Mouse (Mus musculus): ENCODE results near the gene Pan3. TPM values are rescaled to one million over a fixed set of nuclear protein-coding genes. Genes with fewer than 3 reads are reported as not detected.

The Pan3 gene
- polyA plus RNA-seq, 1 experiment from 2014 or later: 98.3 TPM

DNA sequence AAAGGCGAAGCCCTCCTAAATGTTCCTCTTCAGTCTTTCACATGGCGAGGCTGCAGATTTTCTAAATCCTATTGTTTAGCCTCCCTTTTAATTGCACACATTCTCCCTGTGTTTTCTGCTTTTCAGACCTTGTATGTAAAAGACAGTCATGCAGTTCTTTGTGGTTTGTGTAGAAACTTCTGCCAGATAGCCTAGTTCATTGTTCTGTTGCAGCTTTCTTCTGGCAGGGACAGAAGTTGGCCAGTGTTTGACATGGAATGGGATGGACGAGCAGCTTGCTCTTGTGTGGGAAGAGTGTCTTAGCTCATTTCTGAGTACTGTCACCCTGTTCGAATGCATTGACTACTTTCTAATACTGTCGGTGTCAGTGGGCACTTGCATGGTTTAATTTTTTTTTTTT lies 6.5 kb downstream of the Pan3 start:
- Histone ChIP-seq H3K27ac (ENCODE audit: low read length) (no peak overlapping the region), H3K4me1 (ENCODE audit: control insufficient read depth, insufficient read depth, low read length) (peaks cover 39% of the 10 kb centered on the region), H3K36me3 (ENCODE audit: control insufficient read depth, insufficient read depth, low read length) (no peaks in the 10 kb centered on the region), H3K4me3 (ENCODE audit: low read depth, low read length) (no peak overlapping the region), H3K4me2 (replicated peaks; ENCODE audit: low read depth, low read length) (no peak overlapping the region), H3K9ac (replicated peaks; ENCODE audit: low read depth, low read length) (no peak overlapping the region), H3K27me3 (ENCODE audit: control insufficient read depth, insufficient read depth, low read length) (no peaks in the 10 kb centered on the region), H3K9me3 (ENCODE audit: control insufficient read depth, low read depth, low read length) (no peaks in the 10 kb centered on the region)
- WGBS: 76% methylated on average over 5 of the region's 5 CpGs
- no peak for ATAC-seq (ENCODE audit: insufficient number of reproducible peaks, insufficient read depth, low FRiP score, low read depth)

DNA sequence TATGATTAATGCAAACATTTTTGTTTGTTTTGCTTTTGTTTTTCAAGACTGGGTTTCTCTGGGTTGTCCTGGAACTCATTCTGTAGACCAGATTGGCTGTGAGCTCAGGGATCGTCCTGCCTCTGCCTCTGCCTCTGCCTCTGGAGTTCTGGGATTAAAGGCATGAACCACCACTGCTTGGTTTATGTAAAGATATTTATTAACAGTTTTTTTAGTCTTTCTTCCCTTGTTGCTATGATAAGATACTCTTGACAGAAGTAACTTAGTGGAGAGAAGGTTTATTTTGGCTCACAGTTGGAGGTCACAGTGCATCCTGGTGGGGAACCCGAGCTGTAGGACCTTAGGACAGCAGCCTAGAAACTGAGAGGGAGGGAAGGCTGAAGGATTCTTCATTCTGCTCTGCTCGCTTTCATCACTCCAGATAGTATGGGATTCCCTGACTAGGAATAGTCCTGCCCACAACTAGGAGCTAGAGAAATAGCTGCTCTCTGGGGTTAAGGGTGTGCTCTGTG lies 11.1 kb downstream of the Pan3 start:
- Histone ChIP-seq H3K27me3 (ENCODE audit: control insufficient read depth, insufficient read depth, low read length) (no peaks in the 10 kb centered on the region), H3K4me2 (replicated peaks; ENCODE audit: low read depth, low read length) (no peak overlapping the region), H3K9me3 (ENCODE audit: control insufficient read depth, low read depth, low read length) (no peaks in the 10 kb centered on the region), H3K27ac (ENCODE audit: low read length) (no peak overlapping the region), H3K36me3 (ENCODE audit: control insufficient read depth, insufficient read depth, low read length) (no peaks in the 10 kb centered on the region), H3K4me3 (ENCODE audit: low read depth, low read length) (no peak overlapping the region), H3K9ac (replicated peaks; ENCODE audit: low read depth, low read length) (no peak overlapping the region), H3K4me1 (ENCODE audit: control insufficient read depth, insufficient read depth, low read length) (peaks cover 17% of the 10 kb centered on the region; the same call in 1 of the 2 replicates)
- no peak for ATAC-seq (ENCODE audit: insufficient number of reproducible peaks, insufficient read depth, low FRiP score, low read depth)
- 76% methylated on average over 3 of the region's 3 CpGs for WGBS

DNA sequence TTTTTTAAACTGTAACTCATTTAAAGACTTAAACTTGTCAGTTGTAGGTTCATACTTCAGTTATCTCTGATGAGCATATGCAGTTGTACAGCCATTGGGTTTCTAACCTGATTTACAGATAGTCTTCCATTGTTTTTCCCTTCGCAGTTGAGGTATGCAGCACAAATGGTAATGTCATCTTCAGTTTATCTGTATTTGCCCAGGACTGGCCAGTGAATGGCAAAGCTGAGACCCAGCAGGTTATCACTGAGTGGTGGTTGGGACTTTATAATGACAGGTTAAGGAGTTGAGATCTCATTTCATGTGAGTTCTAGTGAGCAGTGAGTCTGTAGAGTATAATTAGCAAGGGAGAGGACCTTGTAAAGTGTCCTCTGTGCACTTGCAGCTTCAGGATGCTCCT lies 12.0 kb downstream of the Pan3 start:
- Histone ChIP-seq H3K4me3 (ENCODE audit: low read depth, low read length) (no peak overlapping the region), H3K4me1 (ENCODE audit: control insufficient read depth, insufficient read depth, low read length) (peaks cover 7% of the 10 kb centered on the region; the same call in 1 of the 2 replicates), H3K9ac (replicated peaks; ENCODE audit: low read depth, low read length) (no peak overlapping the region), H3K27ac (ENCODE audit: low read length) (no peak overlapping the region), H3K27me3 (ENCODE audit: control insufficient read depth, insufficient read depth, low read length) (no peaks in the 10 kb centered on the region), H3K9me3 (ENCODE audit: control insufficient read depth, low read depth, low read length) (no peaks in the 10 kb centered on the region), H3K4me2 (replicated peaks; ENCODE audit: low read depth, low read length) (no peak overlapping the region), H3K36me3 (ENCODE audit: control insufficient read depth, insufficient read depth, low read length) (no peaks in the 10 kb centered on the region)
- WGBS: 65% methylated on average over 1 of the region's 1 CpGs
- no peak for ATAC-seq (ENCODE audit: insufficient number of reproducible peaks, insufficient read depth, low FRiP score, low read depth)

GRCm38 (mm10) chr5:147442741-147443140 lies 12.8 kb downstream of the Pan3 start:
- H3K4me2 ChIP-seq (replicated peaks; ENCODE audit: low read depth, low read length): no peak overlapping the region
- 0 out of 2 replicates have a peak, but pooled peaks cover 7% of the 10 kb centered on the region for H3K4me1 ChIP-seq (ENCODE audit: control insufficient read depth, insufficient read depth, low read length)
- no peak overlapping the region for H3K27ac ChIP-seq (ENCODE audit: low read length)
- 81% methylated on average over 4 of the region's 4 CpGs for WGBS
- H3K27me3 ChIP-seq (ENCODE audit: control insufficient read depth, insufficient read depth, low read length): no peaks in the 10 kb centered on the region
- no peaks in the 10 kb centered on the region for H3K9me3 ChIP-seq (ENCODE audit: control insufficient read depth, low read depth, low read length)
- H3K4me3 ChIP-seq (ENCODE audit: low read depth, low read length): no peak overlapping the region
- H3K36me3 ChIP-seq (ENCODE audit: control insufficient read depth, insufficient read depth, low read length): no peaks in the 10 kb centered on the region
- no peak for ATAC-seq (ENCODE audit: insufficient number of reproducible peaks, insufficient read depth, low FRiP score, low read depth)
- no peak overlapping the region for H3K9ac ChIP-seq (replicated peaks; ENCODE audit: low read depth, low read length)

- Histone ChIP-seq H3K36me3 (ENCODE audit: control insufficient read depth, insufficient read depth, low read length) (no peaks in the 10 kb centered on the region), H3K9me3 (ENCODE audit: control insufficient read depth, low read depth, low read length) (no peaks in the 10 kb centered on the region), H3K27ac (ENCODE audit: low read length) (no peak overlapping the region), H3K4me2 (replicated peaks; ENCODE audit: low read depth, low read length) (no peak overlapping the region), H3K9ac (replicated peaks; ENCODE audit: low read depth, low read length) (no peak overlapping the region), H3K4me1 (ENCODE audit: control insufficient read depth, insufficient read depth, low read length) (0 out of 2 replicates have a peak, but pooled peaks cover 3% of the 10 kb centered on the region), H3K4me3 (ENCODE audit: low read depth, low read length) (no peak overlapping the region), H3K27me3 (ENCODE audit: control insufficient read depth, insufficient read depth, low read length) (no peaks in the 10 kb centered on the region)
- WGBS: 76% methylated on average over 6 of the region's 6 CpGs
- ATAC-seq (ENCODE audit: insufficient number of reproducible peaks, insufficient read depth, low FRiP score, low read depth): no peak
Measured at GRCm38 (mm10) chr5:147444298-147444697, 14.3 kb downstream of the Pan3 start.

DNA sequence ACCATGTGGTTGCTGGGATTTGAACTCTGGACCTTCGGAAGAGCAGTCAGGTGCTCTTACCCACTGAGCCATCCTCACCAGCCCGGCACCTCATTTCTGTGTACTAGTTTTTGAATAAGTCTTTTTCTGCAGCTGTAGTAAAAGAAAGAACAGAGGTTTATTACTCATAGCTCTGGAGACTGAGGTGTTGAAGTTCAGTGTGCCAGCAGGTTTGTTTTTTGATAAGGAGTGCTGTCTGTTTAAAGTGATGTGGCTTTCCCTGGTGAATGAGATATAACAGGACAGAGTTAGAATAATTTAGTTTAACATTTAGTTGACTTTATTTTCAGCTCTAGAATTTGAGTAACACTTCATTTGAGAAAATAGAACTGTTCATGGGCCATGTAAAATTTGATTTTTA lies 14.8 kb downstream of the Pan3 start:
- H3K27me3 ChIP-seq (ENCODE audit: control insufficient read depth, insufficient read depth, low read length): no peaks in the 10 kb centered on the region
- no peak overlapping the region for H3K27ac ChIP-seq (ENCODE audit: low read length)
- H3K4me1 ChIP-seq (ENCODE audit: control insufficient read depth, insufficient read depth, low read length): 0 out of 2 replicates have a peak, but pooled peaks cover 3% of the 10 kb centered on the region
- no peak for ATAC-seq (ENCODE audit: insufficient number of reproducible peaks, insufficient read depth, low FRiP score, low read depth)
- H3K36me3 ChIP-seq (ENCODE audit: control insufficient read depth, insufficient read depth, low read length): no peaks in the 10 kb centered on the region
- no peaks in the 10 kb centered on the region for H3K9me3 ChIP-seq (ENCODE audit: control insufficient read depth, low read depth, low read length)
- 92% methylated on average over 2 of the region's 2 CpGs for WGBS
- H3K4me2 ChIP-seq (replicated peaks; ENCODE audit: low read depth, low read length): no peak overlapping the region
- H3K4me3 ChIP-seq (ENCODE audit: low read depth, low read length): no peak overlapping the region
- no peak overlapping the region for H3K9ac ChIP-seq (replicated peaks; ENCODE audit: low read depth, low read length)

GRCm38 (mm10) chr5:147445252-147445651 lies 15.3 kb downstream of the Pan3 start:
- 71% methylated on average over 4 of the region's 4 CpGs for WGBS
- H3K4me1 ChIP-seq (ENCODE audit: control insufficient read depth, insufficient read depth, low read length): 0 out of 2 replicates have a peak, but pooled peaks cover 3% of the 10 kb centered on the region
- H3K27ac ChIP-seq (ENCODE audit: low read length): no peak overlapping the region
- H3K27me3 ChIP-seq (ENCODE audit: control insufficient read depth, insufficient read depth, low read length): no peaks in the 10 kb centered on the region
- no peak overlapping the region for H3K4me3 ChIP-seq (ENCODE audit: low read depth, low read length)
- no peak overlapping the region for H3K9ac ChIP-seq (replicated peaks; ENCODE audit: low read depth, low read length)
- no peaks in the 10 kb centered on the region for H3K36me3 ChIP-seq (ENCODE audit: control insufficient read depth, insufficient read depth, low read length)
- ATAC-seq (ENCODE audit: insufficient number of reproducible peaks, insufficient read depth, low FRiP score, low read depth): no peak
- H3K4me2 ChIP-seq (replicated peaks; ENCODE audit: low read depth, low read length): no peak overlapping the region
- no peaks in the 10 kb centered on the region for H3K9me3 ChIP-seq (ENCODE audit: control insufficient read depth, low read depth, low read length)

GRCm38 (mm10) chr5:147448526-147448925 lies 18.6 kb downstream of the Pan3 start:
- Histone ChIP-seq H3K9me3 (ENCODE audit: control insufficient read depth, low read depth, low read length) (no peaks in the 10 kb centered on the region), H3K27ac (ENCODE audit: low read length) (no peak overlapping the region), H3K4me1 (ENCODE audit: control insufficient read depth, insufficient read depth, low read length) (0 out of 2 replicates have a peak, but pooled peaks cover 3% of the 10 kb centered on the region), H3K27me3 (ENCODE audit: control insufficient read depth, insufficient read depth, low read length) (no peaks in the 10 kb centered on the region), H3K4me2 (replicated peaks; ENCODE audit: low read depth, low read length) (no peak overlapping the region), H3K36me3 (ENCODE audit: control insufficient read depth, insufficient read depth, low read length) (0 out of 2 replicates have a peak, but pooled peaks cover 4% of the 10 kb centered on the region), H3K9ac (replicated peaks; ENCODE audit: low read depth, low read length) (no peak overlapping the region), H3K4me3 (ENCODE audit: low read depth, low read length) (no peak overlapping the region)
- ATAC-seq (ENCODE audit: insufficient number of reproducible peaks, insufficient read depth, low FRiP score, low read depth): no peak
- 75% methylated on average over 4 of the region's 4 CpGs for WGBS

GRCm38 (mm10) chr5:147448933-147449332 lies 19.0 kb downstream of the Pan3 start:
- 82% methylated on average over 4 of the region's 4 CpGs for WGBS
- peak; percentile 23; the same call in 1 of the 2 replicates for ATAC-seq (ENCODE audit: insufficient number of reproducible peaks, insufficient read depth, low FRiP score, low read depth)

More at GRCm38 (mm10) chr5:147448933-147449332, 19.0 kb downstream of the Pan3 start:
- no peak overlapping the region for H3K9ac ChIP-seq (replicated peaks; ENCODE audit: low read depth, low read length)
- no peak overlapping the region for H3K4me2 ChIP-seq (replicated peaks; ENCODE audit: low read depth, low read length)
- no peak overlapping the region for H3K4me3 ChIP-seq (ENCODE audit: low read depth, low read length)
- 0 out of 2 replicates have a peak, but pooled peaks cover 3% of the 10 kb centered on the region for H3K4me1 ChIP-seq (ENCODE audit: control insufficient read depth, insufficient read depth, low read length)
- H3K36me3 ChIP-seq (ENCODE audit: control insufficient read depth, insufficient read depth, low read length): peaks cover 4% of the 10 kb centered on the region; the same call in 1 of the 2 replicates
- H3K9me3 ChIP-seq (ENCODE audit: control insufficient read depth, low read depth, low read length): no peaks in the 10 kb centered on the region
- no peaks in the 10 kb centered on the region for H3K27me3 ChIP-seq (ENCODE audit: control insufficient read depth, insufficient read depth, low read length)
- H3K27ac ChIP-seq (ENCODE audit: low read length): no peak overlapping the region

Data from stomach, embryonic 14.5 days (tissue).